Mouse (Mus musculus): ENCODE data around the gene Tmem120b.

Gene Tmem120b

DNA sequence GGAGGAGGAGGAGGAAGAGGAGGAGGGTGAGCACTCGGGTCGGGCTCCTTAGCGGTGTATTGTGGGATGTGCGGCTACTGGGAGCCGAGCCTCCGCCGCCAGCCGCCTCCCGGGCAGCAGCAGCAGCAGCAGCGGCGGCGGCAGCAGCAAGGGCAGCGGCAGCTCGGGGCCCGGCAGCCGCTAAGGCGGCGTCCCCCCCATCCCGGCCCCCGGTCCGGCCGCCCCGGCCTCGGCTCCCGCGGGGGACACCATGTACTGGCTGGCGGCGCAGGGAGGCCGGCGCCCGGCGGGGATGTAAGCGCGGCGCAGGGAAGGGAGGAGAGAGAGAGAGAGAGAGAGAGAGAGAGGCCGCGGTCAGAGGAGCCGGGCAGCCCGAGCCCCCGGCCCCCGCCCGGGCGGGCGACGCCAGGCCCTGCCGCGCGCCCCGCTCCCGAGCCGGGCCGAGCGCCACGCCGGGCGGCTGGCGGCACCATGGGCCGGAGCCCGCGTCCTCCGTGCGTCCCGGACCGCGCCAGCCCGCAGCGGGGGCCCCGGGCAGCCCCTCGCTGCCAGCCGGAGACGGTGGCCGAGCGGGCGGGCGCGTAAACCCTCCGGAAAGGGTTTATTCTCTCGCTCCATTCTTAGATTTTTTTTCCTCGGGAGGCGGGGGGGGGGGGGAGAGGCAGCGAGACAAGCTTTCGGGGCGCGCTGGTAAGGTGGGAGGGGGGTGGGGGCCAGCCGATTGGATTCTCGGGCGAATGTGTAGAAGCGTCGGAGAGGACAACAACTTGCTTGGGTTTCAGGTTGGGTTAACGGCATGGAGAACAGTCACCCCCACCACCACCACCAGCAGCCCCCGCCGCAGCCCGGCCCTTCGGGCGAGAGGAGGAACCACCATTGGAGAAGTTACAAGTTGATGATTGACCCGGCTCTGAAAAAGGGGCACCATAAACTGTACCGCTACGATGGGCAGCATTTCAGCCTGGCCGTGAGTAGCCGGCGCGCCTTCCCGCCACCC lies 74.2 kb downstream of the Tmem120b start, which contains the start of gene Setd1b:
Gene Setd1b, plus strand, starts transcription at position 33 of the 997 bp plus-strand sequence.
- DNase-seq, result peak; percentile 83

DNA sequence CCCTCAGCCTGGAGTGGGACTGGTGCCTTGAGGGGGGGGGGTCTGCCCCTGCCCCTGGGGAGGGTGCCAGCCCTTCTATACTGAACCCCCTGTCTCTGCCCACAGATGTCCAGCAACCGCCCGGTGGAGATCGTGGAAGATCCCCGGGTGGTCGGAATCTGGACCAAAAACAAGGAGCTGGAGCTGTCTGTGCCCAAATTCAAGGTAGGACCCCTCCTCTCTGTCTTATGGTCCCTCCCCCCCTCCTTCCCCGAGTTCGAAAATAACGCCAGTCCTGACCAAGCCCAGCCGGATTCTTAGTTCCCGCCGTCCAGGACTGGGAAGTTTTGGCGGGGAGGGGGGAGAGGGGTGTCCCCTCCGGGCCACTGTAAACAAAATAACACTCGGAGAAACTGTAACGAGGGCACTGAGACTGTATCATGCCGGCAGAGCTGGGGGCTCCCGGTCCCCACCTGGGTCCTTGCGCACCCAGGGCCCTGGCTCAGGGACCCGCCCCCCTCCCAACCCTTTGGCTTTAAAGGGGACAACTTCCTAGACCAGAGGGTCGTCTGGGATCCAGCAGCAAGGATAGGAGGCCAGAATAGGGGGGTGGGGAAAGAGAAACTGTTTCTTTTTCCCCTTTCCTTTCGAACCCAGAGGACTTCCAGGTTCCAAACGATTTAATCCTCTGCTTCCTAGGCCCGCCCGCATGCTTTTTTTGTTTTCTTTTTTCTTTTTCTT lies 75.2 kb downstream of the Tmem120b start:
- DNase-seq, result no peak

DNA sequence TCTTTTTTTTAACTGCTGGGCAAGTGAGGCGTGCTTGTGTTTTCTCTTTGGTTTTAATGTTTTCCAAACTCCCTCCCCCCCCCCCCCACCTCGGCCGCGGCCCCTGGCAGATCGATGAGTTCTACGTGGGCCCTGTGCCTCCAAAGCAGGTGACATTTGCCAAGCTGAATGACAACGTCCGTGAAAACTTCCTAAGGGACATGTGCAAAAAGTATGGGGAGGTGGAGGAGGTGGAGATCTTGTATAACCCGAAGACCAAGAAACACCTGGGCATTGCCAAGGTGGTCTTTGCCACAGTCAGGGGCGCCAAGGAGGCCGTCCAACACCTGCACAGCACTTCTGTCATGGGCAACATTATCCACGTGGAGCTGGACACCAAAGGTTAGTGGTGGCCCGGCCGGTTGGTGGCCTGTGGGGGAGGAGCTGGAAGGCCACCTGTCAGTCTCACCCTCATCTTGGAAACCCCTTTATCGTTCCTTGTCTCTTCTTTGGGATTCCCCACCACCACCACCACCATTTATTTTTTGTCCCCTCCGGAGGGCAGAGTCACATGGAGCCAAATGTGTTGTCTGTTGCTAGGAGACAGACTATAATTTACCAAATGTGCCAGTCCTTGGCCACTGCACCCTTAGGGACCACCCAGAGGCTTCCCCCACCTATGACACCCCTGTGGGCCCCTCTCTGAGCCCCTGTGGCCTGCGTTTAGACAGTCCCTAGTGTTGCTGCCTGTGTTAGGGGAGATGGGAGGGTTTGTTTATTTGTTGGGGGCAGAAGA lies 75.9 kb downstream of the Tmem120b start:
- no peak for DNase-seq

DNA sequence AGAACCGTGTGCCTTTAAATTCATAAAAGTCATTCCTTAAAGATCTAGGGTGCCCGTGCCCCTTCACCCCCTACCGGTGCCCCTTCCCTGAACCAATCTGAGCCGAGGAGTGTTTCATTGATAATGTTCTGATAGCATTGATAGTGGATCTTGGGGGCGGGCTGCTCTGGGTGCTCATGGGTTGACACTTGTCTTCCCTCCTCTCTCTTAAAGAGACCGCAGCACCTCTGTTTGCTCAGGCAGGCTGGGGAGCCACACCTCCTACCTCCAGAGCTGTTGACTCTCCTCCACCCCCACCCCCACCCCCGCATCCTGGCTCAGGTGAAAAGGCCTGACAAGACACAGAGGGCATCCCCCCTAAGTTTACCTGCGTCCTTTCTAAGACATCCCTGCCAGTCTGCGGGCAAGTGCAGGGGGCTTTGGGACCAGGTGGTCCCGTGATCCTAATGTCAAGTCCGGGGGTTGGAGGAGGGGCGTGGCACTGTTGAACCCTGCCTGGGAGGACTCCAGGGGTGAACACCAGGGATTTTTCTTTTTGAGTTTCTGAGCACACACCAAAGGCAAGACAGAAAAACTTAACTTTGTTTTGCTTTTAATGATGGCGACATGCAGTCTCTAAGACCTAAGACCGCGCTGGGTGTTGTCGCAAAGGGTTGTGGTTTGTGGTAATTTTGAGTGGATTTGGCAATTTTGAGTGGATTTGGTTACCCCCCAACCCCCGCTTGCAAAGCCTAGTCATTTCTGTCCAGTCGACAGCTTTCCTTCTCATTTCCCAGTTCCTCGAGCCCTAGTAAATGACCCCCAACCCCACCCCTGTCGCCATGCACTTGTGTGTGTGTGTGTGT lies 76.8 kb downstream of the Tmem120b start:
- DNase-seq, result peak; percentile 59

DNA sequence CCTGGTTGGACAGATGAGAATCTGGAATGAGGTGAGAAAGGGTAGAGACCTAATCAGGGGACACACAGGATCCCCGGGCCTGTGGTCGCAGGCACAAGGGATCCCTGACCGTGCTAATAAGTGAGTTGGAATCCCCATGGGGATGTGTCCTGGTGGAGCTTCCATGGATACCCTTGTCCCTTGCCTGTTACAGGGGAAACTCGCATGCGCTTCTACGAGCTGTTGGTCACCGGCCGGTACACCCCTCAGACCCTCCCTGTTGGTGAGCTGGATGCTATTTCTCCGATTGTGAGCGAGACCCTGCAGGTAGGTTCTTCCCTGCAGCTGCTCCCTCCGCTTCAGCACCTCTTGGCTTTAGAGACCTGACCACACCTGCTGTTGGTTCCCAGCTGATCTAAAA lies 78.1 kb downstream of the Tmem120b start:
- no peak for DNase-seq

DNA sequence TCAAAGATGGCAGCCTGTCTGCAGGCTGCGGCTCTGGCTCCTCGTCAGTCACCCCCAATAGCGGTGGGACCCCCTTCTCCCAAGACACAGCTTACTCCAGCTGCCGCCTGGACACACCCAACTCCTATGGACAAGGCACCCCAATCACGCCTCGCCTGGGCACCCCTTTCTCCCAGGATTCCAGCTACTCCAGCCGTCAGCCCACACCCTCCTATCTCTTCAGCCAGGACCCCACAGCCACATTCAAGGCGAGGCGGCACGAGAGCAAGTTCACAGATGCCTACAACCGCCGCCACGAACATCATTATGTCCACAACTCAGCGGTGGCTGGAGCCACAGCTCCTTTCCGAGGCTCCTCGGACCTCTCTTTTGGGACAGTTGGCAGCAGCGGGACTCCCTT lies 79.4 kb downstream of the Tmem120b start:
- DNase-seq, result no peak

DNA sequence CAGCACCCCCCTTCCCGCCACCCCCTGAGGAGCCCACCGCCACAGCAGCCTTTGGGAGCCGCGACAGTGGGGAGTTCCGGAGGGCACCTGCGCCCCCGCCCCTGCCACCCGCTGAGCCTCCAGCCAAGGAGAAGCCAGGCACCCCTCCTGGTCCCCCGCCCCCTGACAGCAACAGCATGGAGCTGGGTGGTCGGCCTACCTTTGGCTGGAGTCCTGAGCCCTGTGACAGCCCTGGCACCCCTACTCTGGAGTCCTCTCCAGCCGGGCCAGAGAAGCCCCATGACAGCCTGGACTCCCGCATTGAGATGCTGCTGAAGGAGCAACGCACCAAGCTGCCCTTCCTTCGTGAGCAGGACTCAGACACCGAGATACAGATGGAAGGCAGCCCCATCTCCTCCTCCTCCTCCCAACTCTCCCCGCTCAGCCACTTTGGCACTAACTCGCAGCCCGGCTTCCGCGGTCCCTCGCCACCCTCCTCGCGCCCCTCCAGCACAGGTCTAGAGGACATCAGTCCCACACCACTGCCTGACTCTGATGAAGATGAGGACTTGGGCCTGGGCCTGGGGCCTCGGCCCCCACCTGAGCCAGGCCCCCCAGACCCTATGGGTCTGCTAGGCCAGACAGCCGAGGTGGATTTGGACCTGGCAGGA lies 80.0 kb downstream of the Tmem120b start:
- DNase-seq, result no peak

DNA sequence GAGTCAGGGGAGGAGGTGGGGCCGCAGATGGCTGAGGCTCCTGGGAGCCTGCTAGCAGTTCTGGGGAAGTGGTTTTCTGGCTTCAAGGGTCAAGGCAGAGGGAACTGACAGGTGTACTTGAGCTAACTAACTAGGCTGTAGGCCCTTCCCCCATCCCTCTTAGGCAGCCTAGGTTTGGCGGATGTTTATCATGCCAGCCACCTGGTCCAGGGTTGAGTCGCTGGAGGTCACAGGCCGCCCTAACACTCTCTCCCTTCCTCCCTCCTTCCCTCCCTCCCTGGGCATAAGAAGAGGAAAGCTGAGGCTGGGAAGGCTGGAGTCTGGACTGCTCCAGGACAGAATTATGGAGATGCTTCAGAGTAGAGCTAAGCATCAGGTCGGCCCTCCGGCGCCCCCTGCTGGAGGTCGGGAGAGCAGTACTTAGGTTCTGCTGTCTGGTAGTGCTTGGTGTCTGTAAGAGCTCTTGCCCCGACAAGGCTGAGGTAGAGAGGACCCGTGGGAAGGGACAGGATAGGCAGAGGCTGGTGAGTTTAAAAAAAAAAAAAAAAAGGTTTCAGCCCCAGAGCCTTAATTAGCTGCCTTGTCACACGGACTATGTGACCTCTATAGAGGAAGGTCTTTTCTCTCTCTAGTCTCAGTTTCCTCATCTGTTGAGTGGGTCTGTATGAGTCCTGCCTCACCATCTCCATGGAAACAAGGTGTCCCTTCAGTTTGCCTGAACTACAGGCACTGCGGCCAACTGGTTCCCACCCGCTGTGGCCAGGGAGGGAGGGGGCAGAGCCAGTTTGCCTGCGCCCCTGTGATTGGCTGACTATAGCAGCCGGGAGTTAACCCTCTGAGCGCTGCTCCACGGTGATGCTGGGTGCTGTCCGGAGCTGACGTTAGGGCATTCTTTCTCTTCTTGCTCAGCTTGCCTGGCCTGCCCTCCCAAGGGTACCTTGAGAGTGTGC lies 81.5 kb downstream of the Tmem120b start:
- DNase-seq, result peak; percentile 91

DNA sequence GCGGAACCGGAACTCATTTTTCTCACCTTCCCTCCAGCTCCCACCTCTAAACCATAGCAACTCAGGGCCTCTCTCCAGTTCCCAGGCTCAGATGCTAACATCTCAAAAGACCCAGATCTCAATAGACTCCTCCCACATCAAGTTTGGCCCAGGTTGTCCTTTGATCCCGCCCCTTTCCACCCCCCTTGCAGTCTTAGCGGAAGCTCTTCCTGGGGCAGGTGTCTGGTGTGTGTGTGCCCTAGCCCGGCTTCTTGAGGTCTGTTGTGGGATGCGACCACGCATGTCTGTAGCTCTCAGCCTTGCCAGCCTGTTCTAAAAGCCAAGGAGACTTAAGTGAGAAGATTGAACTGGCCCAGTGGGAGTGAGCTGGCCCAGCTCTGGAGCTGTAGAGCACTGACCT lies 82.4 kb downstream of the Tmem120b start:
- peak; percentile 92 for DNase-seq

DNA sequence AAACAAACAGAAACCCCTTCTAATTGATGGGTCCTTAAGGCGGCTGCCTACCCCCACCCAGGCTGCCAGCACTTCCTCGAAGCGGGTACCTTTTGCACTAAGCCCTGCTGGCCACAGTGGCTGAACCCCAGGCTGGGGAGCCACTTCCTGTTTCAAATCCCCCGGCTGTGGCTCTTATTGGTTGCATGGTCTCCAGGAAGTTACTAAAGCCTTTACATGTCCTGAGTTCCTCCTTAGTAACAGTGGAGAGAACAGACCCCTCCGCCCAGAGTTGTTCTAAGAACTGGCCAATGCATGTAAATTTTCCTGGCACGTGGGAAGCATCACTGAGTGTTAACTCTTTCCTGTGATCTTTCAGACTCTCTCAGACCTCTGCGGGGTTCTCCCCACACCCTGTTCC lies 82.9 kb downstream of the Tmem120b start:
- peak; percentile 82 for DNase-seq

DNA sequence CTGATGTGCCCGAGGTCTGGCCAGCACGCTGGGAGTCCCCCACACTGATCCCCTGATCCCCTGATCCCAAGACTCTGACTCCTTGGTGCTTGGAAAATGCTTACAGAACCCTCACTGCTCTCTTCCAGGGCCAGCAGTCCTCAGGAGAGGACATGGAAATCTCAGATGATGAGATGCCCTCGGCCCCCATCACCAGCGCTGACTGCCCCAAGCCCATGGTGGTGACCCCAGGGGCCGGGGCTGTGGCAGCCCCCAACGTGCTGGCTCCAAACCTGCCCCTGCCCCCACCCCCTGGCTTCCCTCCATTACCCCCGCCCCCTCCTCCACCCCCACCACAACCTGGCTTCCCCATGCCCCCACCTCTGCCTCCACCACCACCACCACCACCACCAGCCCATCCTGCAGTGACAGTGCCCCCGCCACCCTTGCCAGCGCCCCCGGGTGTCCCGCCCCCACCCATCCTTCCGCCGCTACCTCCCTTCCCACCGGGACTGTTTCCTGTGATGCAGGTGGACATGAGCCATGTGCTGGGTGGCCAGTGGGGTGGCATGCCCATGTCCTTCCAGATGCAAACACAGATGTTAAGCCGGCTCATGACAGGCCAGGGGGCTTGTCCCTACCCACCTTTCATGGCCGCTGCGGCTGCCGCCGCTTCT lies 83.6 kb downstream of the Tmem120b start:
- no peak for DNase-seq

DNA sequence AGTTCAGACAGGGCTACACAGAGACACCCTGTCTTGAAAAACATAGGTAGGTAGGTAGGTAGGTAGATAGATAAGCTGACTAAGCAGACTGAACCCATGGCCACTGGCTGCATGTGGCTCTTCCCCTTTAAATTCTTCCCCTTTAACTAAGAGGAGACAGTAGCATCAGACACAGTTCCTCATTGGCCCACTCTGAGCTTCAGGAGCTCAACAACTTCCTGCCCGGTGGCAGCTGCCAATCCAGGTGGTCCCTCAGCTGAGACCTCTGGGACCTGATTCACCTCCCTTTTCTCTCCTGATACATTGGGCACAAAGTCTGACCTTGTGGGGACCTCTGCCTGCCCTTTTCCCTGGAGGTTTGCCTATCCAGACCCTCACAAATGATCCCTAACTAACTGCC lies 84.7 kb downstream of the Tmem120b start:
- DNase-seq, result peak; percentile 70

DNA sequence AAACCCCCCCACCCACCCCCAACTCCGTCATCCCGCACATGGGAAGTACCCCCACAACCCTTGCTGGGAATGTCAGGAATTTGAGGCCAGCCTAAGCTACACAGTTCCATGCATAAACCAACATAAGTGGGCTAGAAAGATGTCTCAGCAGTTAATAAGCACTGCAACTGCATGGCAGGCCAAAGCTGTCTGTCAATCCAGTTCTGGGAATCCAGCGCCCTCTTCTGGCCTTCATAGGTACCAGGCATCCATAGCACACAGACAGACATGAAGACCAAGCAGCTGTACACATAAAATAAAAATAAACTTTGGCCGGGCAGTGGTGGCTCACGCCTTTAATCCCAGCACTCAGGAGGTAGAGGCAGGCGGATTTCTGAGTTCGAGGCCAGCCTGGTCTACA lies 87.2 kb downstream of the Tmem120b start:
- peak; percentile 85 for DNase-seq

DNA sequence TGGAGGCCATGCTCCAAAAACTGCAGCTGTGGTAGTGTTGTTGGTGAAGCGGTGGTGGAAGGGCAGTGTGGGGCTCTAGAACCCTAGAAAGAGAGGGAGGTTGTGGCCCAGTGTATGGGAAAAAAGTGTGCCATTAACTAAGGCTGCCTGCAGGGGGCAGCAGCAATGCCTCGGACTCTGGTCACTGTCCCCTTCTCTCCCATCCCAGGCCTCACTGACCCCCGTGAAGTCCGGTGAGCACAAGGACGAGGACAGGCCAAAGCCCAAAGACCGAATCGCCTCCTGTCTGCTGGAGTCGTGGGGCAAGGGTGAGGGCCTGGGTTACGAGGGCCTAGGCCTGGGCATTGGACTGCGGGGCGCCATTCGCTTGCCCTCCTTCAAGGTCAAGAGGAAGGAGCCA lies 88.5 kb downstream of the Tmem120b start:
- DNase-seq, result no peak

DNA sequence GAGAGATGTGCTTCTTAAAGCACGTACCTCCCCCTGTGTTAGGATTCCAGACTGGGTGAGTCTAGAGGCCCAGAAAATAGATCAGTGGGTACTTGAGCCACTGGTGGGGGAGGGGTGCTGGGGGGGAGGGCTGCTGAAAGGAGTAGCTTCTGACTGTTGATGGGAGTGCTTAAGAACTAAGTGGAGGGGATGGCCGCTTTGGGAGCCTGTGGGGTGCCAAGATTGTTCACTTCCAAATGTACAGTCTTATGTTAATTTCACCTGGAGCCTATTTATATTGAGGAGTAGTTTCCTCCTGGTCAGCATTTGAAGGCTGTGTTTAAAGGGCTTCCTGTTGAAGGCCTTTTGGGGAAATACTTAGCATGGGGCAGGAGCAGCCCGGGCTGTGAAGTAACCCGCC lies 89.8 kb downstream of the Tmem120b start:
- no peak for DNase-seq

DNA sequence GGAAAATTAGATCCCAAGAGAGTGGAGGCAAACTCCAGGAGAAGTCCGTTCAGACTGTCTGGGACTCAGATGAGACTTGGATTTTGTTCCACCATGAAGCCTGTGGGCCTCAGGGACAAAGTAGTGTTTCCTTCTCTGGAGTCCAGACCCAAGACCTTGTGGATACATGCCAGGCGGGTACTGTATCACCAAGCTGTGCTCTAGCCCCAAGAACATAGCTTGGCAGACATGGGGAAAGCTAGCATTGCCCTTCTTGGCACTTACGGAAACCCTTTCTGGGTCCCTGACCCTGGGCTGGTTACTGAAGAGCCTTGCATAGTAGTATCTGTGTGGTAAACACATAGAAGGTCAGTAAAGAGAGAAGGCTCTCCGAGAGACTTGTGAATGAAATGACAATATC lies 91.2 kb downstream of the Tmem120b start:
- DNase-seq, result no peak

DNA sequence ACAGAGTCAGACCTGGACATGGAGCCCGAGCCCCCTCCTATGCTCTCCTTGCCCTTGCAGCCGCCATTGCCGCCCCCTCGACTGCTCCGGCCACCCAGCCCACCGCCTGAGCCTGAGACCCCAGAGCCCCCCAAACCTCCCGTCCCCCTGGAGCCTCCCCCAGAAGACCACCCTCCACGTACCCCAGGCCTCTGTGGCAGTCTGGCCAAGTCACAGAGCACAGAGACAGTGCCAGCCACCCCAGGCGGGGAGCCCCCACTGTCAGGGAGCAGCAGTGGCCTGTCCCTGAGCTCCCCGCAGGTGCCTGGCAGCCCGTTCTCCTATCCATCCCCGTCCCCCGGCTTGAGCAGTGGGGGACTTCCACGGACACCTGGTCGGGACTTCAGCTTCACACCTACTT lies 91.7 kb downstream of the Tmem120b start:
- DNase-seq, result no peak

DNA sequence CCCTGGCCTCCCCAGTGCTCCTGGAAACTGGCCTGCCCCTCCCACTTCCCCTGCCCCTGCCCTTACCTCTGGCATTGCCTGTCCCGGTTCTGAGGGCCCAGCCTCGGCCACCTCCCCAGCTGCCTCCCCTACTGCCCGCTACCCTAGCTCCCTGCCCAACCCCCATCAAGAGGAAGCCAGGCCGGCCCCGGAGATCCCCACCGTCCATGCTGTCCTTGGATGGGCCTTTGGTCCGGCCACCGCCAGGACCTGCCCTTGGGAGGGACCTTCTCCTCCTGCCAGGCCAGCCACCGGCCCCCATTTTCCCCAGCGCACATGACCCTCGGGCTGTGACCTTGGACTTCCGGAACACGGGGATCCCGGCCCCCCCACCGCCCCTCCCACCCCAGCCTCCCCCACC lies 92.1 kb downstream of the Tmem120b start:
- DNase-seq, result no peak

DNA sequence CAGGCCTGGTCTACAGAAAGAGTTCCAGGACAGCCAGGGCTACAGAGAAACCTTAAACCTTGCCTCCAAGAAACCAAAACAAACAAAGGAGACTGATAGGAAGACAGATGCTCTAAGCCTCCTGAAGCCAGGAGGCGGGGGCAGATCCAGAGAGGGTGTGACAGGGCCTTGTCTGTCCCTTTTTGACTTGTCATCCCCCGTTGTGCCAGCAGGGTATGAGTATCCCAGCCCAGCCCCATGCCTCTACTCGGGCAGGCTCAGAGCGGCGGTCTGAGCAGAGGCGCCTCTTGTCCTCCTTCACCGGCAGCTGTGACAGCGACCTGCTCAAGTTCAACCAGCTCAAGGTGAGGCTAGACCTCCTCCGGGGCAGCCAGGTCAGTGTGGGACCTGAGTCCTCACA lies 94.7 kb downstream of the Tmem120b start:
- DNase-seq, result no peak

DNA sequence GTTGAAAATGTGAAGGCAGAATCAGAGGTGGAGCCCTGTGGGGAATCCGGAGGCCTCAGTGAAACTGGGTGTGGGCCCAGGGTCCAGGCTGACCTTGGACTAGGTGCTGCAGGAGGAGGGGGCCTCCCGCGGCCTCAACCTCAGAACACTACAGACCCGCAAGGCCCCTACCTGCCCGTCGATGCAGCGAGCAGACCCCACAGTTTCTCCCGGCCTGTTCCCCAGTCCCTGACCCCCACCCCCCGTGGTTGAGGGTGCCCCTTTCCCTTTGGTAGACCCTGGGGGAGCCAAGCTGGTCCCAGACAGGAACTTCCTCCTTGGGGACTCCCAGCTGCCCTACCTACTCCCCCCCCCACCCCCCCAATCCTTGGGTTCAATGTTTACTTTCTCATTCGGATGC lies 98.2 kb downstream of the Tmem120b start:
- no peak for DNase-seq

Data from thymus, postnatal 14 days (tissue).